Comparison of ENCODE assay signal across 28 mouse cellular contexts in genomic region chr6:55944709-55945108, GRCm38 (mm10).
A peak's percentile ranks its signal among the peaks of the same experiment; 100 is the strongest.
DNase-seq lines count a peak whose midpoint lies in the region; ATAC-seq and TF ChIP-seq lines count a peak whose summit lies in the region.
"Had no signal": no experiment of that assay in that cellular context is flagged by ENCODE, and none has a peak within 500 bp of the region (broad histone marks: within the 10 kb centered on the region; RNA-seq: fewer than 3 reads in every experiment).

No protein-coding gene starts in this region.

- ATAC-seq in frontal cortex, adult (ENCODE audit: low TSS enrichment) = peak; percentile 89
- no peak for ATAC-seq in hindbrain, postnatal 0 days
- ATAC-seq: activated CD4-positive, CD25-positive, alpha-beta regulatory T cell, adult 4 months; CD4-positive, CD25-positive, alpha-beta regulatory T cell, adult 4 months; forebrain, embryonic 14.5 days; forebrain, embryonic 16.5 days; Patski had no signal

- DNase-seq in frontal cortex, adult 2 months (ENCODE audit: extremely low spot score in 1 of 2, low spot score in 1 of 2) = no peak
- DNase-seq in left cerebral cortex, adult 2 months (ENCODE audit: extremely low spot score in 1 of 2, low spot score in 2 of 2) = no peak
- no peak for DNase-seq in left cerebral cortex, postnatal 4 days
- DNase-seq in hindbrain, postnatal 0 days (ENCODE audit: low spot score) = no peak
- DNase-seq: adrenal gland, adult 8-10 months; adrenal gland, postnatal 14 days; adrenal gland, postnatal 36 days; B cell, adult 2 months; cerebellum, adult 11 months; cerebellum, adult 18-20 months; cerebellum, adult 8-10 months; cerebellum, adult 9-11 months; cerebellum, postnatal 14 days; cerebellum, postnatal 36 days; embryo, embryonic 11 days had no signal

- H3K27ac ChIP-seq in left cerebral cortex, adult 2 months = peak overlapping the region; percentile 30; the same call in 1 of the 2 replicates
- no peak overlapping the region for H3K27ac ChIP-seq in hindbrain, postnatal 0 days
- H3K27ac ChIP-seq: embryonic facial prominence, embryonic 13.5 days; embryonic facial prominence, embryonic 15.5 days; forebrain, embryonic 10.5 days; forebrain, embryonic 12.5 days had no signal

- H3K9ac ChIP-seq in hindbrain, postnatal 0 days (replicated peaks; ENCODE audit: low read length) = no peak overlapping the region
- H3K9ac ChIP-seq: embryonic facial prominence, embryonic 13.5 days; embryonic facial prominence, embryonic 15.5 days; forebrain, embryonic 12.5 days had no signal

- H3K4me2 ChIP-seq in hindbrain, postnatal 0 days (ENCODE audit: low read depth, low read length) = no peak overlapping the region
- H3K4me2 ChIP-seq: embryonic facial prominence, embryonic 13.5 days; embryonic facial prominence, embryonic 15.5 days; forebrain, embryonic 12.5 days had no signal

- no peaks in the 10 kb centered on the region for H3K36me3 ChIP-seq in hindbrain, postnatal 0 days (ENCODE audit: insufficient read depth, low read length)
- H3K36me3 ChIP-seq: embryonic facial prominence, embryonic 13.5 days; embryonic facial prominence, embryonic 15.5 days; forebrain, embryonic 10.5 days; forebrain, embryonic 12.5 days; G1E had no signal

- no peaks in the 10 kb centered on the region for H3K27me3 ChIP-seq in hindbrain, postnatal 0 days (ENCODE audit: insufficient read depth, low read length)
- H3K27me3 ChIP-seq: CH12.LX; embryonic facial prominence, embryonic 13.5 days; embryonic facial prominence, embryonic 15.5 days; forebrain, embryonic 12.5 days had no signal

- intact Hi-C loops in left cerebral cortex, adult 2 months (cut with DNase I) = loop anchor here (2.0 kb wide), 1 partner anchor 140 kb away; no protein-coding TSS in a partner anchor
- intact Hi-C loops in left cerebral cortex, postnatal 4 days (cut with DNase I) = no loop called here

- no peak overlapping the region for H3K4me3 ChIP-seq in left cerebral cortex, adult 2 months
- H3K4me3 ChIP-seq in hindbrain, postnatal 0 days (ENCODE audit: low read length) = no peak overlapping the region
- H3K4me3 ChIP-seq: embryonic facial prominence, embryonic 13.5 days; embryonic facial prominence, embryonic 15.5 days; erythroblast, embryonic 14.5 days; forebrain, embryonic 10.5 days; forebrain, embryonic 12.5 days had no signal

- H3K9me3 ChIP-seq in hindbrain, postnatal 0 days (ENCODE audit: low read length) = no peaks in the 10 kb centered on the region
- H3K9me3 ChIP-seq: embryonic facial prominence, embryonic 13.5 days; embryonic facial prominence, embryonic 15.5 days; forebrain, embryonic 10.5 days; forebrain, embryonic 12.5 days; G1E had no signal

- H3K4me1 ChIP-seq in hindbrain, postnatal 0 days (ENCODE audit: insufficient read depth, low read length) = no peaks in the 10 kb centered on the region
- H3K4me1 ChIP-seq: embryonic facial prominence, embryonic 13.5 days; embryonic facial prominence, embryonic 15.5 days; forebrain, embryonic 10.5 days; forebrain, embryonic 12.5 days had no signal

- no peak for TF ChIP-seq CTCF in left cerebral cortex, adult 2 months (IDR thresholded peaks at IDR 0.05)
- TF ChIP-seq CTCF in hindbrain, postnatal 0 days (IDR thresholded peaks at IDR 0.05; ENCODE audit: low read depth) = no peak

- 95% methylated on average over 1 of the region's 1 CpGs for WGBS in hindbrain, postnatal 0 days
